26 mouse cellular contexts compared by ENCODE assay signal in genomic region chr12:56295160-56295559, GRCm38 (mm10). TPM values are rescaled to one million over a fixed set of nuclear protein-coding genes. Genes with fewer than 3 reads are reported as not detected.
A peak's percentile ranks its signal among the peaks of the same experiment; 100 is the strongest.
DNase-seq lines count a peak whose midpoint lies in the region; ATAC-seq lines count a peak whose summit lies in the region.
"Had no signal": no experiment of that assay in that cellular context is flagged by ENCODE, and none has a peak within 500 bp of the region (broad histone marks: within the 10 kb centered on the region; RNA-seq: fewer than 3 reads in every experiment).

No protein-coding gene starts in this region.

- H3K27me3 ChIP-seq in midbrain, embryonic 11.5 days (ENCODE audit: control insufficient read depth, insufficient read depth, low read length) = no peaks in the 10 kb centered on the region; the same call in 1 of the 2 replicates
- H3K27me3 ChIP-seq in midbrain, embryonic 10.5 days (ENCODE audit: low read depth, poor library complexity, severe bottlenecking) = peaks cover 52% of the 10 kb centered on the region
- H3K27me3 ChIP-seq: embryonic facial prominence, embryonic 13.5 days; embryonic facial prominence, embryonic 15.5 days; Patski had no signal

- no peaks in the 10 kb centered on the region for H3K36me3 ChIP-seq in midbrain, embryonic 11.5 days (ENCODE audit: control insufficient read depth, insufficient read depth, low read length)
- no peaks in the 10 kb centered on the region for H3K36me3 ChIP-seq in midbrain, embryonic 10.5 days
- H3K36me3 ChIP-seq: embryonic facial prominence, embryonic 13.5 days; embryonic facial prominence, embryonic 15.5 days; forebrain, embryonic 10.5 days; forebrain, embryonic 12.5 days; G1E had no signal

- ATAC-seq in midbrain, embryonic 11.5 days (ENCODE audit: low FRiP score) = no peak
- 0 out of 2 replicates have a peak, but pooled peaks have one; percentile 5 for ATAC-seq in common myeloid progenitor, adult 5-6 weeks (replicated peaks; ENCODE audit: low read depth, poor library complexity, severe bottlenecking)
- peak; percentile 43; the same call in 1 of the 2 replicates for ATAC-seq in megakaryocyte, adult 5-6 weeks (ENCODE audit: poor library complexity, severe bottlenecking)
- ATAC-seq: activated CD4-positive, CD25-positive, alpha-beta regulatory T cell, adult 4 months; forebrain, embryonic 14.5 days; forebrain, embryonic 16.5 days; Patski had no signal

- 81% methylated on average over 3 of the region's 3 CpGs for WGBS in midbrain, embryonic 11.5 days
- 80% methylated on average over 3 of the region's 3 CpGs for WGBS in midbrain, embryonic 10.5 days

- H3K4me1 ChIP-seq in midbrain, embryonic 11.5 days (ENCODE audit: control insufficient read depth, insufficient read depth, low read length) = peaks cover 7% of the 10 kb centered on the region; the same call in 1 of the 2 replicates
- peaks cover 31% of the 10 kb centered on the region for H3K4me1 ChIP-seq in midbrain, embryonic 10.5 days
- H3K4me1 ChIP-seq: embryonic facial prominence, embryonic 15.5 days had no signal

- no peak overlapping the region for H3K27ac ChIP-seq in midbrain, embryonic 11.5 days (ENCODE audit: low read depth, low read length)
- no peak overlapping the region for H3K27ac ChIP-seq in midbrain, embryonic 10.5 days (replicated peaks)
- H3K27ac ChIP-seq: embryonic facial prominence, embryonic 13.5 days; embryonic facial prominence, embryonic 15.5 days; forebrain, embryonic 10.5 days; forebrain, embryonic 12.5 days had no signal

- no peaks in the 10 kb centered on the region for H3K9me3 ChIP-seq in midbrain, embryonic 11.5 days (ENCODE audit: control insufficient read depth, low read length)
- no peaks in the 10 kb centered on the region for H3K9me3 ChIP-seq in midbrain, embryonic 10.5 days (replicated peaks)
- H3K9me3 ChIP-seq: embryonic facial prominence, embryonic 13.5 days; embryonic facial prominence, embryonic 15.5 days; forebrain, embryonic 10.5 days; forebrain, embryonic 12.5 days; G1E had no signal

- DNase-seq in midbrain, embryonic 11.5 days (ENCODE audit: low spot score, missing footprints) = peak; percentile 69
- DNase-seq in midbrain, embryonic 10.5 days (ENCODE audit: low spot score) = no peak
- no peak for DNase-seq in layer of hippocampus, postnatal 10 days (ENCODE audit: low spot score in 2 of 2)
- no peak for DNase-seq in thymus, postnatal 25 days
- no peak for DNase-seq in gastrocnemius, postnatal 36 days
- DNase-seq: adrenal gland, adult 8-10 months; adrenal gland, postnatal 14 days; adrenal gland, postnatal 36 days; cerebellum, adult 11-12 months; cerebellum, adult 2 months; cerebellum, adult 9-10 months; cerebellum, postnatal 10 days; cerebellum, postnatal 25 days; embryo, embryonic 11 days had no signal

- H3K4me3 ChIP-seq in midbrain, embryonic 11.5 days (ENCODE audit: low read depth, low read length) = no peak overlapping the region
- no peak overlapping the region for H3K4me3 ChIP-seq in midbrain, embryonic 10.5 days
- H3K4me3 ChIP-seq: embryonic facial prominence, embryonic 13.5 days; embryonic facial prominence, embryonic 15.5 days; erythroblast, embryonic 14.5 days; forebrain, embryonic 10.5 days; forebrain, embryonic 12.5 days had no signal

- intact Hi-C loops in gastrocnemius, postnatal 36 days (cut with DNase I) = no loop called here

- H3K4me2 ChIP-seq in midbrain, embryonic 11.5 days = no peak overlapping the region
- H3K4me2 ChIP-seq: embryonic facial prominence, embryonic 13.5 days; embryonic facial prominence, embryonic 15.5 days; forebrain, embryonic 12.5 days had no signal

- no peak overlapping the region for H3K9ac ChIP-seq in midbrain, embryonic 11.5 days (ENCODE audit: low read length)
- H3K9ac ChIP-seq: embryonic facial prominence, embryonic 13.5 days; embryonic facial prominence, embryonic 15.5 days; forebrain, embryonic 12.5 days had no signal

RNA-seq across cellular contexts. Expression of gene Mbip, which starts 50.5 kb away (rescaled TPM):
- polyA plus RNA-seq in midbrain, embryonic 11.5 days (2014; fragmentation: Nextera tagmentation; extraction: Ambion mirVana) = 46.0 and 54.0 TPM in 2 replicates
- polyA plus RNA-seq in midbrain, embryonic 10.5 days (2016; fragmentation: Nextera tagmentation; extraction: Ambion mirVana) = 54.0 and 55.7 TPM in 2 replicates
- 29.8 and 36.6 TPM in 2 replicates for total RNA-seq in common myeloid progenitor, adult 5-6 weeks (2017)
- total RNA-seq in megakaryocyte, adult 5-6 weeks (2015) = 22.8 and 25.7 TPM in 2 replicates
- total RNA-seq in megakaryocyte, adult 5-6 weeks (2017) = 21.4 and 22.8 TPM in 2 replicates
- 10 to 100 TPM; 19.4 to 21.3 TPM for total RNA-seq in layer of hippocampus, postnatal 10 days (2021)
- total RNA-seq in gastrocnemius, postnatal 36 days (2021) = 1 to 10 TPM; 4.3 to 7.1 TPM
